Mouse (Mus musculus): ENCODE measurements around the gene Dcxr. TPM values are rescaled to one million over a fixed set of nuclear protein-coding genes. Genes with fewer than 3 reads are reported as not detected.

The Dcxr gene
- polyA plus RNA-seq, 1 experiment from 2014 or later: 15.9 TPM

- no peak for DNase-seq (ENCODE audit: low spot score)
- Histone ChIP-seq H3K27me3 (ENCODE audit: low read depth, poor library complexity, severe bottlenecking) (peaks cover 58% of the 10 kb centered on the region), H3K9me3 (replicated peaks) (no peaks in the 10 kb centered on the region), H3K4me3 (peak overlapping the region; percentile 66), H3K4me1 (peaks cover 35% of the 10 kb centered on the region), H3K36me3 (peaks cover 3% of the 10 kb centered on the region), H3K27ac (peak overlapping the region; percentile 46; the same call in 1 of the 2 replicates)
- 19% methylated on average over 34 of the region's 36 CpGs for WGBS
Measured at GRCm38 (mm10) chr11:120726243-120727168, 575 bp downstream of the Dcxr start.

DNA sequence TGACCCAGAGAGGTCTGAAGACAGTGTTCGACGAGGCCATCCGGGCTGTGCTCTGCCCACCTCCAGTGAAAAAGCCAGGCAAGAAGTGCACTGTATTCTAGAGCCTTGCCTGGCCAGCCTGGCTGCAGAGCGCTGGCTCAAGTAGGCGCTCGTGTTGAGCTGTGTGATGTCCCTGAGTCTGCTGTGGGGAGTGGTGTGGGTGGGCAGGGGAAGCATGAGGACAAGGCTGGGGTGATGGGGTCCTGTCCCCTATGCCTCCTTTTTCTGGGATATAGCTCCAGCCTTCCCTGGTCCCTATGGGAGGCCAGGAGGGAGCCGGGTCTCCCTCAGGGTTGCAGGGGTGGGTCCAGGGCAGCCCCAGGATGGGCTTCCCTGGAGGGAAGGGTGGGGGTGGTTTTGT lies 3.6 kb downstream of the Dcxr start:
- 88% methylated on average over 7 of the region's 7 CpGs for WGBS
- H3K4me3 ChIP-seq: no peak overlapping the region
- H3K36me3 ChIP-seq: peaks cover 22% of the 10 kb centered on the region
- H3K9me3 ChIP-seq (replicated peaks): no peaks in the 10 kb centered on the region
- no peak for DNase-seq (ENCODE audit: low spot score)
- no peak overlapping the region for H3K27ac ChIP-seq
- H3K27me3 ChIP-seq (ENCODE audit: low read depth, poor library complexity, severe bottlenecking): peaks cover 58% of the 10 kb centered on the region
- H3K4me1 ChIP-seq: peaks cover 46% of the 10 kb centered on the region

GRCm38 (mm10) chr11:120722761-120723382 lies 4.2 kb downstream of the Dcxr start:
- Histone ChIP-seq H3K27me3 (ENCODE audit: low read depth, poor library complexity, severe bottlenecking) (peaks cover 55% of the 10 kb centered on the region), H3K27ac (no peak overlapping the region), H3K9me3 (replicated peaks) (no peaks in the 10 kb centered on the region), H3K4me3 (0 out of 2 replicates have a peak overlapping the region, but pooled peaks have one; percentile 1), H3K36me3 (peaks cover 29% of the 10 kb centered on the region), H3K4me1 (peaks cover 46% of the 10 kb centered on the region)
- no peak for DNase-seq (ENCODE audit: low spot score)
- 89% methylated on average over 11 of the region's 11 CpGs for WGBS

- peaks cover 36% of the 10 kb centered on the region for H3K36me3 ChIP-seq
- H3K4me1 ChIP-seq: peaks cover 43% of the 10 kb centered on the region
- H3K27ac ChIP-seq: peak overlapping the region; percentile 74
- 20% methylated on average over 21 of the region's 21 CpGs for WGBS
- no peaks in the 10 kb centered on the region for H3K9me3 ChIP-seq (replicated peaks)
- no peak for DNase-seq (ENCODE audit: low spot score)
- H3K27me3 ChIP-seq (ENCODE audit: low read depth, poor library complexity, severe bottlenecking): peaks cover 55% of the 10 kb centered on the region
- peak overlapping the region; percentile 75 for H3K4me3 ChIP-seq
Measured at GRCm38 (mm10) chr11:120722067-120722630, 4.9 kb downstream of the Dcxr start.

GRCm38 (mm10) chr11:120721124-120722066 lies 5.7 kb downstream of the Dcxr start, which contains the start of gene Rac3:
TSS of gene Rac3 (plus strand) at chr11:120721470.
- Histone ChIP-seq H3K9me3 (replicated peaks) (no peaks in the 10 kb centered on the region), H3K4me1 (peaks cover 36% of the 10 kb centered on the region), H3K4me3 (peak within 1 kb of the TSS; percentile 75), H3K36me3 (peaks cover 41% of the 10 kb centered on the region), H3K27ac (peak within 1 kb of the TSS; percentile 74), H3K27me3 (ENCODE audit: low read depth, poor library complexity, severe bottlenecking) (peaks cover 53% of the 10 kb centered on the region)
- peak; percentile 83 for DNase-seq (ENCODE audit: low spot score)
- WGBS: 1% methylated on average over 86 of the region's 90 CpGs

DNA sequence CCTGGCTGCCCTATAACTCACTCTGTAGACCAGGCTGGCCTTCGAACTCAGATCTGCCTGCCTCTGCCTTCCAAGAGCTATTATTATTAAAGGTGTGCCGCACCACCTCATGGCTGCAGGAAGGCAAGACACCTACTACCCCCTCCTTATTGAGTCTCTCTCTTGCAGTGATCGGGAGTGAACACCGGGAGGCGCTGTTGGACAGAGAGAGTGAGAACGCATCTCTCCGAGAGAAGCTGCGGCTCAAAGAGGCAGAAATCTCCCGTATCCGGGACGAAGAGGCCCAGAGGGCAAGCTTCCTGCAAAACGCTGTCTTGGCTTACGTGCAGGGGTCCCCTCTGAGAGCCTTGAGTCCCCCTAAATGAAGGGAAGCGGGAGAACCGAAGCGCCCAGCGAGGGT lies 6.6 kb downstream of the Dcxr start:
- Histone ChIP-seq H3K27me3 (ENCODE audit: low read depth, poor library complexity, severe bottlenecking) (peaks cover 43% of the 10 kb centered on the region), H3K9me3 (replicated peaks) (no peaks in the 10 kb centered on the region), H3K4me1 (peaks cover 33% of the 10 kb centered on the region), H3K27ac (0 out of 2 replicates have a peak overlapping the region, but pooled peaks have one; percentile 74), H3K4me3 (peak overlapping the region; percentile 75), H3K36me3 (peaks cover 49% of the 10 kb centered on the region)
- 11% methylated on average over 17 of the region's 17 CpGs for WGBS
- DNase-seq (ENCODE audit: low spot score): peak; percentile 94

- H3K4me3 ChIP-seq: peak overlapping the region; percentile 75; the same call in 1 of the 2 replicates
- H3K4me1 ChIP-seq: peaks cover 39% of the 10 kb centered on the region
- 88% methylated on average over 13 of the region's 13 CpGs for WGBS
- no peaks in the 10 kb centered on the region for H3K9me3 ChIP-seq (replicated peaks)
- H3K27ac ChIP-seq: no peak overlapping the region
- peaks cover 54% of the 10 kb centered on the region for H3K36me3 ChIP-seq
- no peak for DNase-seq (ENCODE audit: low spot score)
- peaks cover 38% of the 10 kb centered on the region for H3K27me3 ChIP-seq (ENCODE audit: low read depth, poor library complexity, severe bottlenecking)
Measured at GRCm38 (mm10) chr11:120719841-120720376, 7.2 kb downstream of the Dcxr start.

DNA sequence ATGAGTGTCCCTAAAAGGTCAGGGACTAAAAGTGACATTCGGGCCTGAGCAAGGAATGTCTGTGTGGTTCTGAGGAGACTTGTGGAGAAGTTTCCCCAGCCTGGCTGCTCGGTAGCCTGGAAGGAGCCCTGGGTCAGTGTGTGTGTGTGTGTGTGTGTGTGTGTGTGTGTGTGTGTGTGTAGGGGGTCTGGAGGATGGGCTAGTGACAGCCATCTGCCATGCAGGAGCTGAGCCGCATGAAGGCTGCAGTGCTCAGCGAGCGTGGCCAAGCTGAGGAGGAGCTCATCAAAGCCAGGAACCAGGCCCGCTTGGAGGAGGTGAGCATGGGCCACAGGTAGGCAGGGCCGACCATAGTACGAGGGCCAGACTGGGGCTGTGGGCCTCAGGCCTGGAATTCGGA lies 7.8 kb downstream of the Dcxr start:
- H3K27me3 ChIP-seq (ENCODE audit: low read depth, poor library complexity, severe bottlenecking): peaks cover 36% of the 10 kb centered on the region
- 92% methylated on average over 9 of the region's 9 CpGs for WGBS
- H3K36me3 ChIP-seq: peaks cover 57% of the 10 kb centered on the region
- H3K27ac ChIP-seq: no peak overlapping the region
- no peak overlapping the region for H3K4me3 ChIP-seq
- peaks cover 45% of the 10 kb centered on the region for H3K4me1 ChIP-seq
- no peaks in the 10 kb centered on the region for H3K9me3 ChIP-seq (replicated peaks)
- DNase-seq (ENCODE audit: low spot score): no peak

DNA sequence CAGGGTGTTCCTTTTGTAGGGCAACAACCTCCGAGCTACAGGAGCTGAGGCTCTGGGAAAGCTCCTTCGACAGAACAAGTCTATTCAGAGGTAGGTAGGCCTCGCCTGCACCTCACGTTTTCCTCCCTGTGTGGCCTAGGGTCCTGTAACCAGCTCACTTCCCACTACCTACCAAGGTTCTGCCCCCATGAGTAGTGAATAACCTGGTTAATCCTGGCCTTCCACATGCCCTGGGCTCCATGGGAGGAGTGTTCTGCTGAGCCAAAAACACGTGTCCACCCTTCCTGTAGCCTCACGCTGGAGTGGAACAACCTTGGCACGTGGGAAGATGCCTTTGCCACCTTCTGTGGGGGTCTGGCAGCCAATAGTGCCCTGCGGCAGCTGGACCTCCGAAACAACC lies 11.9 kb downstream of the Dcxr start:
- Histone ChIP-seq H3K4me1 (peaks cover 59% of the 10 kb centered on the region), H3K4me3 (peak overlapping the region; percentile 70), H3K9me3 (replicated peaks) (no peaks in the 10 kb centered on the region), H3K36me3 (peaks cover 67% of the 10 kb centered on the region), H3K27ac (no peak overlapping the region; the same call in 1 of the 2 replicates), H3K27me3 (ENCODE audit: low read depth, poor library complexity, severe bottlenecking) (peaks cover 4% of the 10 kb centered on the region; the same call in 1 of the 2 replicates)
- DNase-seq (ENCODE audit: low spot score): no peak
- WGBS: 90% methylated on average over 9 of the region's 9 CpGs

DNA sequence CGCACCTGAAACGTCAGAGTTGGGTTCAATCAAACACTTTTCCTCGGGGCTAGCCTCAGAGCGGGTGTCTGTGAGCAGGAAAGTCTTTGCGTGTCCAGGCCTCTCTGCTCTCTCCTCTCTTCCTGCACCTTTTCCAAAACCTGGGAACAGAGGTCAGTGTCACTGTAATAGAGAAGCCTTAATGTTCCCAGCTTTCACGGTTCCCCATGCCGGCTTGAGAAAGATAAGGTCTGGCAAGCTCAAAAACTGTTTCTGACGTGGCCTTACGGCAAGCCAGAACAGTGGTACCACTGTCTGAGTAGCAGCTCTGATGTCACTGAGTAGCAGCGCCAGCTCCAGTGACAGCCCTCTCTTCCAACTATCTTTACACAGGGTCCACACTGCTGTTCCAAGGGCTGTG lies 12.5 kb downstream of the Dcxr start:
- peaks cover 59% of the 10 kb centered on the region for H3K4me1 ChIP-seq
- peaks cover 67% of the 10 kb centered on the region for H3K36me3 ChIP-seq
- H3K27me3 ChIP-seq (ENCODE audit: low read depth, poor library complexity, severe bottlenecking): no peaks in the 10 kb centered on the region
- H3K4me3 ChIP-seq: peak overlapping the region; percentile 70
- no peaks in the 10 kb centered on the region for H3K9me3 ChIP-seq (replicated peaks)
- WGBS: 64% methylated on average over 10 of the region's 10 CpGs
- H3K27ac ChIP-seq: peak overlapping the region; percentile 81
- DNase-seq (ENCODE audit: low spot score): no peak

DNA sequence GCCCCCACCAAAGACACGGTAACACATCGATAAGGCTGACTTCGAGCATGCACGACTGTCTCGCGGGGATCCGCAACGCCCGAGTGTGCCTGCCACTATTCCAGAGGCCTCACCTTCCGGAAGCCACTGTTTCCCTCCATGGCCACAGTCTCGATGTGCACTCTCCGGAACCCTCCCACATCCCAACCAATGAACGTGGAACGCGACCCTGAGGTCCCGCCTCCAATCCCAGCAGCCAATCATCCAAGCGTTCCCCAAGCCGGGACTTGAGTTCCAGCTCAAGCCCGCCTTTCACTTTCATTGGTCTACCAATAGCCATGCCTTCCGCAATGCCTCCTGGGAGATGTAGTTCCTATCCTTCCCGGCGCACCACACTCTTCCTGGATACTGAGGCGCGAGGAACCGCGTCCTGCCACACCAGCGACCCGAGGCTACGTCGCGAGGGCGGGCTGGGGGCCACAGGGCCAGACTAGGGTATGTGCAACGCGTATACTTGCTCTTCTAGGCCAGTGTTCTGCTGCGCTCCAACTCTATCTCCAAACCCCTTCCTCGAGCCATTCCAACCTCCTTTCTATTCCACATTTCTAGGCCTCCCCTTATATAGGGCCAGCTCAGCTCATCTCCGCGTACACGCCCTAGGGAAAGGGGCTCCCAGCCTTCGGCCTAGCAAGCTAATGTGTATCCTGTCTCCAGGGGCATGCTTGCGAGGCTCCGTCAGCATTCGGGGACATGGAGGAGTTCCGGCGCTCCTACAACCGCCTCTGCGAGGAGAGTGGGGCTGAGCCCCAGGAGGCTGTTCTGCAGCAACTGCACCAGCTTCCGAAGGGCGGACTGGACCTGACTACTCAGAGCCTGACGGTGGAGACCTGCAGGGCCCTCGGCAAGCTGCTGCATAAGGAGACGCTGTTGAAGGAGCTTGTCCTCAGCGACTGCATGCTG lies 13.2 kb downstream of the Dcxr start, which contains the start of the genes Cenpx and Lrrc45:
TSS of gene Cenpx (minus strand) at position 159 of the 939 bp plus-strand sequence.
TSS of gene Lrrc45 (plus strand) at position 346 of the 939 bp plus-strand sequence.
- peak; percentile 92 for DNase-seq (ENCODE audit: low spot score)
- no peaks in the 10 kb centered on the region for H3K9me3 ChIP-seq (replicated peaks)
- no peaks in the 10 kb centered on the region for H3K27me3 ChIP-seq (ENCODE audit: low read depth, poor library complexity, severe bottlenecking)
- peaks cover 67% of the 10 kb centered on the region for H3K36me3 ChIP-seq
- H3K27ac ChIP-seq: peak within 1 kb of the TSS; percentile 81
- H3K4me1 ChIP-seq: peaks cover 63% of the 10 kb centered on the region
- peak within 1 kb of the TSS; percentile 70 for H3K4me3 ChIP-seq
- WGBS: 4% methylated on average over 53 of the region's 53 CpGs

Measured in limb, embryonic 10.5 days (tissue).